Mouse (Mus musculus) hindbrain, embryonic 12.5 days (tissue): ENCODE data around the gene Tmem79. TPM values are rescaled to one million over a fixed set of nuclear protein-coding genes. Genes with fewer than 3 reads are reported as not detected.
A peak's percentile ranks its signal among the peaks of the same experiment; 100 is the strongest.
"Not testable (repeated sequence)": the region's sequence is repeated elsewhere in the genome, so short reads cannot be mapped to it uniquely, and the experiment has no call there.

Experiments used
- ATAC-seq: fragments of 200-750 bp; cut with Nextera tagmentation; 2 replicates; pipeline ENCODE4 v1.8.0; 2017; ENCODE audit warnings: moderate TSS enrichment; ENCODE audit not compliant: low FRiP score
- H3K27ac ChIP-seq: fragments of 300-500 bp; sonication (generic); 2 replicates; pipeline ENCODE4 v1.5.1; 2016; ENCODE audit warnings: mild to moderate bottlenecking
- H3K27me3 ChIP-seq: fragments of 300-500 bp; sonication (generic); 2 replicates; pipeline ENCODE4 v1.6.1; 2016; ENCODE audit warnings: mild to moderate bottlenecking
- H3K36me3 ChIP-seq: fragments of 300-500 bp; sonication (generic); 2 replicates; pipeline ENCODE4 v1.6.1; 2016; ENCODE audit warnings: mild to moderate bottlenecking
- H3K4me1 ChIP-seq: fragments of 300-500 bp; sonication (generic); 2 replicates; pipeline ENCODE4 v1.6.1; 2016
- H3K4me2 ChIP-seq: fragments of 300-500 bp; sonication (generic); replicated peaks from 2 replicates; pipeline ENCODE4 v1.6.1; 2016; ENCODE audit warnings: mild to moderate bottlenecking
- H3K4me3 ChIP-seq: fragments of 300-500 bp; sonication (generic); 2 replicates; pipeline ENCODE4 v1.5.1; 2016; ENCODE audit warnings: mild to moderate bottlenecking
- H3K9ac ChIP-seq: fragments of 300-500 bp; sonication (generic); 2 replicates; pipeline ENCODE4 v1.6.1; 2016; ENCODE audit warnings: mild to moderate bottlenecking, moderate library complexity
- H3K9me3 ChIP-seq: fragments of 300-500 bp; sonication (generic); replicated peaks from 2 replicates; pipeline ENCODE4 v1.6.1; 2016; ENCODE audit warnings: mild to moderate bottlenecking
- WGBS: fragments of 180-500 bp; shearing (Covaris S2); methylation state at CpG from one replicate; pipeline ENCODE4 v1.1.7; 2016; 5-methylcytosine and 5-hydroxymethylcytosine counted together
- polyA plus RNA-seq: library from polyadenylated mRNA; unstranded; fragments of >200 nt; fragmentation: Nextera tagmentation; extraction: Ambion mirVana; gene quantifications from 2 replicates; pipeline ENCODE4 v1.2.1, GENCODE M21; 2016

Gene Tmem79
- polyA plus RNA-seq, 1 experiment from 2014 or later = 1.7 TPM

GRCm38 (mm10) chr3:88295272-88295671 lies 40.7 kb downstream of the Tmem79 start:
- not testable (repeated sequence) for H3K36me3 ChIP-seq, H3K9me3 ChIP-seq, ATAC-seq, H3K27ac ChIP-seq, H3K27me3 ChIP-seq
- WGBS = 67% methylated on average over 1 of the region's 1 CpGs
- peak overlapping the region; percentile 27; the same call in 1 of the 2 replicates for H3K9ac ChIP-seq
- H3K4me1 ChIP-seq = peaks cover 16% of the 10 kb centered on the region
- peak overlapping the region; percentile 59 for H3K4me2 ChIP-seq
- H3K4me3 ChIP-seq = peak overlapping the region; percentile 83; the same call in 1 of the 2 replicates

GRCm38 (mm10) chr3:88291970-88292369 lies 44.0 kb downstream of the Tmem79 start:
- H3K9ac ChIP-seq = no peak overlapping the region
- no peak for ATAC-seq
- H3K4me3 ChIP-seq = no peak overlapping the region
- H3K36me3 ChIP-seq = no peaks in the 10 kb centered on the region
- H3K27ac ChIP-seq = no peak overlapping the region
- no peaks in the 10 kb centered on the region for H3K27me3 ChIP-seq
- no peaks in the 10 kb centered on the region for H3K9me3 ChIP-seq
- no peak overlapping the region for H3K4me2 ChIP-seq
- peaks cover 6% of the 10 kb centered on the region for H3K4me1 ChIP-seq
- 50% methylated on average over 4 of the region's 4 CpGs for WGBS

- H3K4me1 ChIP-seq, H3K36me3 ChIP-seq, H3K4me3 ChIP-seq, H3K4me2 ChIP-seq, H3K27ac ChIP-seq, H3K9me3 ChIP-seq, H3K9ac ChIP-seq, H3K27me3 ChIP-seq, ATAC-seq: not testable (repeated sequence)
- WGBS = 86% methylated on average over 10 of the region's 10 CpGs
Measured at GRCm38 (mm10) chr3:88288133-88288713, 47.7 kb downstream of the Tmem79 start.

GRCm38 (mm10) chr3:88287110-88287509 lies 48.8 kb downstream of the Tmem79 start, which contains the start of gene Gm38392:
TSS of gene Gm38392 (minus strand) at chr3:88287210.
- Histone ChIP-seq H3K36me3 (no peaks in the 10 kb centered on the region), H3K4me2 (no peak within 1 kb of the TSS), H3K4me3 (no peak within 1 kb of the TSS), H3K9me3 (no peaks in the 10 kb centered on the region), H3K9ac (no peak within 1 kb of the TSS), H3K4me1 (no peaks in the 10 kb centered on the region), H3K27me3 (no peaks in the 10 kb centered on the region), H3K27ac (no peak within 1 kb of the TSS)
- 97% methylated on average over 4 of the region's 4 CpGs for WGBS
- no peak for ATAC-seq

GRCm38 (mm10) chr3:88285565-88285895 lies 50.4 kb downstream of the Tmem79 start:
- H3K27ac ChIP-seq, H3K9me3 ChIP-seq, H3K27me3 ChIP-seq, H3K36me3 ChIP-seq, ATAC-seq, H3K4me2 ChIP-seq, H3K9ac ChIP-seq, H3K4me3 ChIP-seq, H3K4me1 ChIP-seq: not testable (repeated sequence)
- no CpG with 5 or more reads among the region's 2 CpGs for WGBS

- WGBS = 98% methylated on average over 14 of the region's 14 CpGs
- H3K4me2 ChIP-seq, H3K9ac ChIP-seq, H3K27ac ChIP-seq, H3K27me3 ChIP-seq, H3K9me3 ChIP-seq, H3K4me3 ChIP-seq, ATAC-seq, H3K4me1 ChIP-seq, H3K36me3 ChIP-seq: not testable (repeated sequence)
Measured at GRCm38 (mm10) chr3:88284815-88285564, 51.0 kb downstream of the Tmem79 start.

- ATAC-seq, H3K4me2 ChIP-seq, H3K27me3 ChIP-seq, H3K9me3 ChIP-seq, H3K4me3 ChIP-seq, H3K27ac ChIP-seq, H3K36me3 ChIP-seq, H3K4me1 ChIP-seq, H3K9ac ChIP-seq: not testable (repeated sequence)
- WGBS = 67% methylated on average over 11 of the region's 11 CpGs
Measured at GRCm38 (mm10) chr3:88281141-88281916, 54.6 kb downstream of the Tmem79 start.

- 84% methylated on average over 2 of the region's 2 CpGs for WGBS
- no peak overlapping the region for H3K4me2 ChIP-seq
- H3K9me3 ChIP-seq = no peaks in the 10 kb centered on the region
Measured at GRCm38 (mm10) chr3:88280035-88280434, 55.9 kb downstream of the Tmem79 start.

More at GRCm38 (mm10) chr3:88280035-88280434, 55.9 kb downstream of the Tmem79 start:
- Histone ChIP-seq H3K4me3 (no peak overlapping the region), H3K27me3 (no peaks in the 10 kb centered on the region), H3K27ac (no peak overlapping the region), H3K4me1 (no peaks in the 10 kb centered on the region), H3K36me3 (no peaks in the 10 kb centered on the region), H3K9ac (no peak overlapping the region)
- ATAC-seq = no peak

Other genes with a start within 250 kb of the Tmem79 start
- 17.7 and 20.7 TPM in 2 replicates for gene Mef2d, start 193.8 kb downstream of the Tmem79 start, polyA plus RNA-seq
- 0.23 and 0.25 TPM in 2 replicates for gene Rhbg, start 81.4 kb downstream of the Tmem79 start, polyA plus RNA-seq
- 0.22 TPM in 1 of 2 replicates, not detected in the other for gene Gm38392, start 48.9 kb downstream of the Tmem79 start, polyA plus RNA-seq
- gene Tsacc, start 39.1 kb downstream of the Tmem79 start, polyA plus RNA-seq = 10.1 and 11.2 TPM in 2 replicates
- 523 and 555 TPM in 2 replicates for gene Cct3, start 39.0 kb downstream of the Tmem79 start, polyA plus RNA-seq
- 142 and 145 TPM in 2 replicates for gene Glmp, start 11.1 kb downstream of the Tmem79 start, polyA plus RNA-seq
- gene Smg5, start 112 bp upstream of the Tmem79 start, polyA plus RNA-seq = 83.3 and 83.8 TPM in 2 replicates
- 2.2 and 2.8 TPM in 2 replicates for gene Paqr6, start 28.4 kb upstream of the Tmem79 start, polyA plus RNA-seq
- gene Bglap3, start 36.6 kb upstream of the Tmem79 start, polyA plus RNA-seq = not detected in 2 replicates
- not detected in 2 replicates for gene Bglap2, start 42.6 kb upstream of the Tmem79 start, polyA plus RNA-seq
- gene Bglap, start 48.3 kb upstream of the Tmem79 start, polyA plus RNA-seq = not detected in 2 replicates
- gene Pmf1, start 74.2 kb upstream of the Tmem79 start, polyA plus RNA-seq = 73.3 and 82.3 TPM in 2 replicates
- 24.9 and 25.9 TPM in 2 replicates for gene Slc25a44, start 89.0 kb upstream of the Tmem79 start, polyA plus RNA-seq
- gene Sema4a, start 125.0 kb upstream of the Tmem79 start, polyA plus RNA-seq = 17.1 and 18.4 TPM in 2 replicates
- 48.9 and 61.6 TPM in 2 replicates for gene Lmna, start 173.8 kb upstream of the Tmem79 start, polyA plus RNA-seq
- gene Mex3a, start 196.2 kb upstream of the Tmem79 start, polyA plus RNA-seq = 44.2 and 44.5 TPM in 2 replicates
- gene Rab25, start 212.2 kb upstream of the Tmem79 start, polyA plus RNA-seq = 1.5 and 2.4 TPM in 2 replicates
- gene Lamtor2, start 216.9 kb upstream of the Tmem79 start, polyA plus RNA-seq = 124 and 140 TPM in 2 replicates
- gene Ubqln4, start 217.6 kb upstream of the Tmem79 start, polyA plus RNA-seq = 59.4 and 60.7 TPM in 2 replicates
- gene Ssr2, start 239.7 kb upstream of the Tmem79 start, polyA plus RNA-seq = 152 and 155 TPM in 2 replicates